Mouse (Mus musculus) megakaryocyte, embryonic 14.5 days (primary cell): ENCODE results near the gene Apbb1.

Experiments used
- FLI1 ChIP-seq: IDR thresholded peaks from 2 replicates; pipeline ENCODE4 v1.6.1; 2012; ENCODE audit warnings: low read length, inconsistent platforms, mixed read lengths
- GATA1 ChIP-seq: IDR thresholded peaks from 3 replicates; pipeline ENCODE4 v1.6.1; 2012; ENCODE audit warnings: mixed read lengths, low read length, inconsistent platforms, borderline replicate concordance

GRCm38 (mm10) chr7:105527306-105527937, 54.0 kb downstream of the Apbb1 start:
- no peak for TF ChIP-seq GATA1
- no peak for TF ChIP-seq FLI1
